In genomic region chr2:118679577-118679976, GRCm38 (mm10) we compare ENCODE assay signal across 22 mouse cellular contexts. TPM values are rescaled to one million over a fixed set of nuclear protein-coding genes. Genes with fewer than 3 reads are reported as not detected.
DNase-seq lines count a peak whose midpoint lies in the region; ATAC-seq and TF ChIP-seq lines count a peak whose summit lies in the region.
"Had no signal": no experiment of that assay in that cellular context is flagged by ENCODE, and none has a peak within 500 bp of the region (broad histone marks: within the 10 kb centered on the region; RNA-seq: fewer than 3 reads in every experiment).

No protein-coding gene starts in this region.

- H3K36me3 ChIP-seq in lung, postnatal 0 days (ENCODE audit: insufficient read depth, low read length), result no peaks in the 10 kb centered on the region
- H3K36me3 ChIP-seq: embryonic facial prominence, embryonic 10.5 days; embryonic facial prominence, embryonic 12.5 days; forebrain, embryonic 15.5 days had no signal

- H3K27ac ChIP-seq in lung, postnatal 0 days (ENCODE audit: low read length), result peak overlapping the region; percentile 38; the same call in 1 of the 2 replicates
- H3K27ac ChIP-seq: embryonic facial prominence, embryonic 10.5 days; embryonic facial prominence, embryonic 12.5 days; forebrain, embryonic 13.5 days; forebrain, embryonic 15.5 days had no signal

- no peak for TF ChIP-seq POLR2A in lung, adult 2 months (IDR thresholded peaks at IDR 0.05; ENCODE audit: borderline replicate concordance, extremely low read depth, low read depth, low read length)

- WGBS in lung, adult 2 months, result 43% methylated on average over 3 of the region's 3 CpGs
- 51% methylated on average over 3 of the region's 3 CpGs for WGBS in lung, postnatal 0 days

- DNase-seq in lung, adult 2 months, result peak; percentile 34
- no peak for DNase-seq in lung, postnatal 14 days
- no peak for DNase-seq in lung, postnatal 0 days (ENCODE audit: low spot score)
- peak; percentile 66 for DNase-seq in lung, postnatal 25 days (ENCODE audit: low spot score)
- no peak for DNase-seq in kidney, postnatal 25 days
- no peak for DNase-seq in thymus, postnatal 4 days
- DNase-seq: adrenal gland, adult 8-10 months; adrenal gland, postnatal 14 days; adrenal gland, postnatal 36 days; cerebellum, adult 11-12 months; cerebellum, adult 2 months; cerebellum, adult 9-10 months; cerebellum, postnatal 10 days; cerebellum, postnatal 25 days had no signal

- TF ChIP-seq CTCF in lung, adult 2 months (IDR thresholded peaks at IDR 0.05; ENCODE audit: insufficient read depth, low read length), result no peak
- TF ChIP-seq CTCF in lung, postnatal 0 days (IDR thresholded peaks at IDR 0.05), result no peak

- no peak overlapping the region for H3K4me3 ChIP-seq in lung, adult 2 months (replicated peaks; ENCODE audit: extremely low read depth, low read depth, low read length)
- H3K4me3 ChIP-seq in lung, postnatal 0 days (ENCODE audit: low read depth, low read length), result no peak overlapping the region
- H3K4me3 ChIP-seq: embryonic facial prominence, embryonic 10.5 days; embryonic facial prominence, embryonic 12.5 days; forebrain, embryonic 13.5 days; forebrain, embryonic 15.5 days had no signal

- no peak for ATAC-seq in lung, postnatal 0 days
- no peak for ATAC-seq in megakaryocyte, adult 5-6 weeks (ENCODE audit: poor library complexity, severe bottlenecking)
- ATAC-seq: forebrain, embryonic 13.5 days; forebrain, embryonic 15.5 days had no signal

- no peaks in the 10 kb centered on the region for H3K9me3 ChIP-seq in lung, postnatal 0 days (ENCODE audit: low read length)
- H3K9me3 ChIP-seq: embryonic facial prominence, embryonic 10.5 days; embryonic facial prominence, embryonic 12.5 days; forebrain, embryonic 13.5 days; forebrain, embryonic 15.5 days had no signal

- peaks cover 4% of the 10 kb centered on the region; the same call in 1 of the 2 replicates for H3K4me1 ChIP-seq in lung, adult 2 months (ENCODE audit: control insufficient read depth, insufficient read depth, low read length)
- peaks cover 3% of the 10 kb centered on the region; the same call in 1 of the 2 replicates for H3K4me1 ChIP-seq in lung, postnatal 0 days (ENCODE audit: insufficient read depth, low read depth, low read length)

- no peak for TF ChIP-seq EP300 in lung, postnatal 0 days (IDR thresholded peaks at IDR 0.05)

- H3K27me3 ChIP-seq in lung, postnatal 0 days (replicated peaks; ENCODE audit: insufficient read depth, low read length), result peaks cover 14% of the 10 kb centered on the region

- H3K9ac ChIP-seq in lung, postnatal 0 days (replicated peaks; ENCODE audit: low read depth), result no peak overlapping the region
- H3K9ac ChIP-seq: embryonic facial prominence, embryonic 12.5 days; forebrain, embryonic 13.5 days; forebrain, embryonic 15.5 days had no signal

- no peak overlapping the region for H3K4me2 ChIP-seq in lung, postnatal 0 days (replicated peaks; ENCODE audit: low read depth, low read length)
- H3K4me2 ChIP-seq: embryonic facial prominence, embryonic 12.5 days; forebrain, embryonic 13.5 days; forebrain, embryonic 15.5 days had no signal

RNA-seq across cellular contexts. Expression of gene Pak6, which starts 16.5 kb away (rescaled TPM):
- 8.2 and 11.8 TPM in 2 replicates for polyA plus RNA-seq in lung, adult 2 months (2012; rRNA removed)
- 1.1 and 2.0 TPM in 2 replicates for polyA plus RNA-seq in lung, postnatal 0 days (2015; fragmentation: Nextera tagmentation; extraction: Ambion mirVana)
- not detected in 2 replicates for total RNA-seq in megakaryocyte, adult 5-6 weeks (2015)
- total RNA-seq in megakaryocyte, adult 5-6 weeks (2017), result not detected in 2 replicates

RNA-seq across cellular contexts. Expression of gene Ankrd63, which starts 24.2 kb away (rescaled TPM):
- polyA plus RNA-seq in lung, adult 2 months (2012; rRNA removed), result 5.0 and 5.4 TPM in 2 replicates
- 0.02 and 0.05 TPM in 2 replicates for polyA plus RNA-seq in lung, postnatal 0 days (2015; fragmentation: Nextera tagmentation; extraction: Ambion mirVana)
- total RNA-seq in megakaryocyte, adult 5-6 weeks (2015), result 0.07 and 0.11 TPM in 2 replicates
- total RNA-seq in megakaryocyte, adult 5-6 weeks (2017), result 0.07 and 0.12 TPM in 2 replicates
- total RNA-seq: ES-E14 had no signal
- polyA plus RNA-seq: embryonic facial prominence, embryonic 10.5 days; embryonic facial prominence, embryonic 12.5 days; forebrain, embryonic 11.5 days had no signal

RNA-seq across cellular contexts. Expression of gene Plcb2, which starts 48.7 kb away (rescaled TPM):
- polyA plus RNA-seq in lung, adult 2 months (2012; rRNA removed), result 11.8 and 15.2 TPM in 2 replicates
- polyA plus RNA-seq in lung, postnatal 0 days (2015; fragmentation: Nextera tagmentation; extraction: Ambion mirVana), result 1.6 TPM in 2 replicates
- 48.2 and 48.4 TPM in 2 replicates for total RNA-seq in megakaryocyte, adult 5-6 weeks (2015)
- 38.1 and 46.9 TPM in 2 replicates for total RNA-seq in megakaryocyte, adult 5-6 weeks (2017)
- polyA plus RNA-seq: C2C12 had no signal

Comparison
In these comparisons a context has a peak if more than half of its experiments do, and no peak if none do; other contexts are left out.
1. DNase-seq: peak in lung, adult 2 months (single experiment) and lung, postnatal 25 days (single experiment); none in lung, postnatal 14 days (single experiment), lung, postnatal 0 days (single experiment), kidney, postnatal 25 days (0 of 2) and thymus, postnatal 4 days (single experiment).